Mouse (Mus musculus) heart, postnatal 4 days (tissue): ENCODE data around the gene Olfr1014. TPM values are rescaled to one million over a fixed set of nuclear protein-coding genes. Genes with fewer than 3 reads are reported as not detected.

Experiments used
- DNase-seq: peaks from one replicate; pipeline ENCODE4 v3.0.0; 2021
- total RNA-seq, 2 experiments: library from RNA; stranded (reverse); gene quantifications; 2 replicates each; pipeline ENCODE4 v1.2.3; 2021

Gene Olfr1014
- total RNA-seq, result not detected

GRCm38 (mm10) chr2:85772413-85772812 lies at the start of gene Olfr1014:
Gene Olfr1014 (plus strand): TSS chr2:85772713.
- DNase-seq, result no peak

GRCm38 (mm10) chr2:85725793-85726192 lies 46.7 kb upstream of the Olfr1014 start:
- peak; percentile 23 for DNase-seq

- DNase-seq, result no peak
Observed at GRCm38 (mm10) chr2:85753822-85754221, 18.7 kb upstream of the Olfr1014 start.

- no peak for DNase-seq
Observed at GRCm38 (mm10) chr2:85762666-85763065, 9.8 kb upstream of the Olfr1014 start, which contains the start of gene Olfr1012. Gene Olfr1012 (minus strand): TSS chr2:85762766.

- no peak for DNase-seq
Observed at GRCm38 (mm10) chr2:85766798-85767197, 5.7 kb upstream of the Olfr1014 start, which contains the start of gene Olfr1013. Gene Olfr1013 (plus strand): TSS chr2:85767098.

- no peak for DNase-seq
Observed at GRCm38 (mm10) chr2:85781717-85782116, 9.2 kb downstream of the Olfr1014 start, which contains the start of gene Olfr1015. Gene Olfr1015 (plus strand): TSS chr2:85782017.

GRCm38 (mm10) chr2:85792331-85792730 lies 19.8 kb downstream of the Olfr1014 start:
- DNase-seq, result no peak

- DNase-seq, result no peak
Observed at GRCm38 (mm10) chr2:85802444-85802843, 29.9 kb downstream of the Olfr1014 start, which contains the start of gene Olfr1016. Gene Olfr1016 (minus strand): TSS chr2:85802544.

- no peak for DNase-seq
Observed at GRCm38 (mm10) chr2:85804501-85804900, 32.0 kb downstream of the Olfr1014 start.

GRCm38 (mm10) chr2:85818179-85818578 lies 45.7 kb downstream of the Olfr1014 start, which contains the start of gene Olfr1018:
Gene Olfr1018 (plus strand): TSS chr2:85818479.
- DNase-seq, result no peak

Other genes starting within 250 kb of the Olfr1014 start
- gene Olfr996, start 193.5 kb upstream of the Olfr1014 start, total RNA-seq, result not detected
- gene Olfr998, start 183.8 kb upstream of the Olfr1014 start, total RNA-seq, result not detected
- gene Olfr1000, start 160.8 kb upstream of the Olfr1014 start, total RNA-seq, result not detected
- gene Olfr1002, start 122.0 kb upstream of the Olfr1014 start, total RNA-seq, result not detected
- gene Olfr154, start 108.3 kb upstream of the Olfr1014 start, total RNA-seq, result not detected
- not detected for gene Olfr1006, start 93.9 kb upstream of the Olfr1014 start, total RNA-seq
- gene Olfr1008, start 83.3 kb upstream of the Olfr1014 start, total RNA-seq, result not detected
- gene Olfr1009, start 57.3 kb upstream of the Olfr1014 start, total RNA-seq, result not detected
- not detected for gene Olfr1012, start 9.9 kb upstream of the Olfr1014 start, total RNA-seq
- gene Olfr1013, start 5.6 kb upstream of the Olfr1014 start, total RNA-seq, result not detected
- not detected for gene Olfr1015, start 9.3 kb downstream of the Olfr1014 start, total RNA-seq
- not detected for gene Olfr1016, start 29.8 kb downstream of the Olfr1014 start, total RNA-seq
- not detected for gene Olfr1018, start 45.8 kb downstream of the Olfr1014 start, total RNA-seq
- gene Olfr1019, start 72.8 kb downstream of the Olfr1014 start, total RNA-seq, result not detected
- gene Olfr1020, start 74.3 kb downstream of the Olfr1014 start, total RNA-seq, result not detected
- gene Olfr1022, start 95.9 kb downstream of the Olfr1014 start, total RNA-seq, result not detected
- not detected for gene Olfr1023, start 112.9 kb downstream of the Olfr1014 start, total RNA-seq
- gene Olfr1024, start 132.3 kb downstream of the Olfr1014 start, total RNA-seq, result not detected
- gene Olfr1025-ps1, start 142.5 kb downstream of the Olfr1014 start, total RNA-seq, result not detected
- not detected for gene Olfr1026, start 148.8 kb downstream of the Olfr1014 start, total RNA-seq
- gene Olfr1028, start 177.7 kb downstream of the Olfr1014 start, total RNA-seq, result not detected
- not detected for gene Olfr1029, start 201.2 kb downstream of the Olfr1014 start, total RNA-seq
- not detected for gene Olfr1030, start 206.6 kb downstream of the Olfr1014 start, total RNA-seq
- not detected for gene Olfr1031, start 217.6 kb downstream of the Olfr1014 start, total RNA-seq
- gene Olfr1032, start 232.8 kb downstream of the Olfr1014 start, total RNA-seq, result not detected
- 1 to 10 TPM in 1 of 2 experiments, under 1 TPM in 1; 0.43 to 1.1 TPM for gene Olfr1033, start 247.9 kb downstream of the Olfr1014 start, total RNA-seq